Mouse (Mus musculus) layer of hippocampus, postnatal 25 days (tissue): ENCODE results near the gene Ttc29. TPM values are rescaled to one million over a fixed set of nuclear protein-coding genes. Genes with fewer than 3 reads are reported as not detected.

Experiments used
- total RNA-seq, 2 experiments: library from RNA; stranded (reverse); gene quantifications; 2 replicates each; pipeline ENCODE4 v1.2.3; 2021

Gene Ttc29
- total RNA-seq, 2 experiments from 2014 or later: 0.20 TPM; not detected in 1

Other genes starting within 250 kb of the Ttc29 start
- gene Pou4f2, start 223.3 kb downstream of the Ttc29 start, total RNA-seq: not detected